Mouse (Mus musculus): ENCODE measurements around the gene Pgm1. TPM values are rescaled to one million over a fixed set of nuclear protein-coding genes. Genes with fewer than 3 reads are reported as not detected.

The Pgm1 gene
- 6.2 and 7.0 TPM in 2 replicates for polyA plus RNA-seq (2012; rRNA removed)

GRCm38 (mm10) chr4:99929149-99929612, at the start of gene Pgm1:
TSS of gene Pgm1 (plus strand) at chr4:99929414.
- Histone ChIP-seq H3K27ac (ENCODE audit: control insufficient read depth, insufficient read depth, low read depth, low read length) (peak within 1 kb of the TSS; percentile 46), H3K27me3 (ENCODE audit: control insufficient read depth, insufficient read depth, low read length) (no peaks in the 10 kb centered on the region), H3K4me1 (ENCODE audit: control insufficient read depth, insufficient read depth, low read length) (peaks cover 4% of the 10 kb centered on the region), H3K36me3 (ENCODE audit: control insufficient read depth, insufficient read depth, low read length) (no peaks in the 10 kb centered on the region), H3K4me3 (ENCODE audit: control insufficient read depth, low read depth, low read length) (peak within 1 kb of the TSS; percentile 89)
- TF ChIP-seq POLR2A (IDR thresholded peaks at IDR 0.05; ENCODE audit: control insufficient read depth, low read depth, low read length) (no peak), CTCF (IDR thresholded peaks at IDR 0.05; ENCODE audit: control insufficient read depth, insufficient read depth, insufficient replicate concordance, low read depth, low read length) (no peak)

- no peaks in the 10 kb centered on the region for H3K27me3 ChIP-seq (ENCODE audit: control insufficient read depth, insufficient read depth, low read length)
- H3K36me3 ChIP-seq (ENCODE audit: control insufficient read depth, insufficient read depth, low read length), result no peaks in the 10 kb centered on the region
- TF ChIP-seq POLR2A (IDR thresholded peaks at IDR 0.05; ENCODE audit: control insufficient read depth, low read depth, low read length) (no peak), CTCF (IDR thresholded peaks at IDR 0.05; ENCODE audit: control insufficient read depth, insufficient read depth, insufficient replicate concordance, low read depth, low read length) (no peak)
- no peak overlapping the region for H3K27ac ChIP-seq (ENCODE audit: control insufficient read depth, insufficient read depth, low read depth, low read length)
- no peak overlapping the region for H3K4me3 ChIP-seq (ENCODE audit: control insufficient read depth, low read depth, low read length)
- H3K4me1 ChIP-seq (ENCODE audit: control insufficient read depth, insufficient read depth, low read length), result no peaks in the 10 kb centered on the region
Observed at GRCm38 (mm10) chr4:99881882-99882281, 47.3 kb upstream of the Pgm1 start.

GRCm38 (mm10) chr4:99882405-99882804, 46.8 kb upstream of the Pgm1 start:
- H3K27me3 ChIP-seq (ENCODE audit: control insufficient read depth, insufficient read depth, low read length), result no peaks in the 10 kb centered on the region
- no peaks in the 10 kb centered on the region for H3K36me3 ChIP-seq (ENCODE audit: control insufficient read depth, insufficient read depth, low read length)
- H3K4me3 ChIP-seq (ENCODE audit: control insufficient read depth, low read depth, low read length), result no peak overlapping the region
- H3K27ac ChIP-seq (ENCODE audit: control insufficient read depth, insufficient read depth, low read depth, low read length), result no peak overlapping the region
- no peak for TF ChIP-seq POLR2A (IDR thresholded peaks at IDR 0.05; ENCODE audit: control insufficient read depth, low read depth, low read length)
- TF ChIP-seq CTCF (IDR thresholded peaks at IDR 0.05; ENCODE audit: control insufficient read depth, insufficient read depth, insufficient replicate concordance, low read depth, low read length), result no peak
- H3K4me1 ChIP-seq (ENCODE audit: control insufficient read depth, insufficient read depth, low read length), result no peaks in the 10 kb centered on the region

- Histone ChIP-seq H3K4me3 (ENCODE audit: control insufficient read depth, low read depth, low read length) (no peak overlapping the region), H3K4me1 (ENCODE audit: control insufficient read depth, insufficient read depth, low read length) (no peaks in the 10 kb centered on the region), H3K36me3 (ENCODE audit: control insufficient read depth, insufficient read depth, low read length) (no peaks in the 10 kb centered on the region), H3K27ac (ENCODE audit: control insufficient read depth, insufficient read depth, low read depth, low read length) (no peak overlapping the region), H3K27me3 (ENCODE audit: control insufficient read depth, insufficient read depth, low read length) (no peaks in the 10 kb centered on the region)
- TF ChIP-seq CTCF (IDR thresholded peaks at IDR 0.05; ENCODE audit: control insufficient read depth, insufficient read depth, insufficient replicate concordance, low read depth, low read length), result no peak
- no peak for TF ChIP-seq POLR2A (IDR thresholded peaks at IDR 0.05; ENCODE audit: control insufficient read depth, low read depth, low read length)
Observed at GRCm38 (mm10) chr4:99913894-99914451, 15.2 kb upstream of the Pgm1 start.

GRCm38 (mm10) chr4:99926380-99926779, 2.8 kb upstream of the Pgm1 start:
- Histone ChIP-seq H3K36me3 (ENCODE audit: control insufficient read depth, insufficient read depth, low read length) (no peaks in the 10 kb centered on the region), H3K27me3 (ENCODE audit: control insufficient read depth, insufficient read depth, low read length) (no peaks in the 10 kb centered on the region), H3K4me1 (ENCODE audit: control insufficient read depth, insufficient read depth, low read length) (peaks cover 4% of the 10 kb centered on the region), H3K4me3 (ENCODE audit: control insufficient read depth, low read depth, low read length) (no peak overlapping the region), H3K27ac (ENCODE audit: control insufficient read depth, insufficient read depth, low read depth, low read length) (no peak overlapping the region)
- no peak for TF ChIP-seq POLR2A (IDR thresholded peaks at IDR 0.05; ENCODE audit: control insufficient read depth, low read depth, low read length)
- no peak for TF ChIP-seq CTCF (IDR thresholded peaks at IDR 0.05; ENCODE audit: control insufficient read depth, insufficient read depth, insufficient replicate concordance, low read depth, low read length)

GRCm38 (mm10) chr4:99928521-99928920, 693 bp upstream of the Pgm1 start:
- Histone ChIP-seq H3K27me3 (ENCODE audit: control insufficient read depth, insufficient read depth, low read length) (no peaks in the 10 kb centered on the region), H3K36me3 (ENCODE audit: control insufficient read depth, insufficient read depth, low read length) (no peaks in the 10 kb centered on the region), H3K4me3 (ENCODE audit: control insufficient read depth, low read depth, low read length) (no peak overlapping the region), H3K27ac (ENCODE audit: control insufficient read depth, insufficient read depth, low read depth, low read length) (no peak overlapping the region), H3K4me1 (ENCODE audit: control insufficient read depth, insufficient read depth, low read length) (peaks cover 4% of the 10 kb centered on the region)
- TF ChIP-seq POLR2A (IDR thresholded peaks at IDR 0.05; ENCODE audit: control insufficient read depth, low read depth, low read length) (no peak), CTCF (IDR thresholded peaks at IDR 0.05; ENCODE audit: control insufficient read depth, insufficient read depth, insufficient replicate concordance, low read depth, low read length) (no peak)

GRCm38 (mm10) chr4:99929613-99930517, 651 bp downstream of the Pgm1 start, which contains the start of gene Itgb3bp:
TSS of gene Itgb3bp (minus strand) at chr4:99929813.
- Histone ChIP-seq H3K27ac (ENCODE audit: control insufficient read depth, insufficient read depth, low read depth, low read length) (peak within 1 kb of the TSS; percentile 46), H3K36me3 (ENCODE audit: control insufficient read depth, insufficient read depth, low read length) (no peaks in the 10 kb centered on the region), H3K27me3 (ENCODE audit: control insufficient read depth, insufficient read depth, low read length) (no peaks in the 10 kb centered on the region), H3K4me1 (ENCODE audit: control insufficient read depth, insufficient read depth, low read length) (peaks cover 4% of the 10 kb centered on the region), H3K4me3 (ENCODE audit: control insufficient read depth, low read depth, low read length) (peak within 1 kb of the TSS; percentile 89)
- TF ChIP-seq POLR2A (IDR thresholded peaks at IDR 0.05; ENCODE audit: control insufficient read depth, low read depth, low read length) (no peak), CTCF (IDR thresholded peaks at IDR 0.05; ENCODE audit: control insufficient read depth, insufficient read depth, insufficient replicate concordance, low read depth, low read length) (no peak)
